Mouse (Mus musculus): ENCODE results near the gene Tlx3.

Tlx3 gene

DNA sequence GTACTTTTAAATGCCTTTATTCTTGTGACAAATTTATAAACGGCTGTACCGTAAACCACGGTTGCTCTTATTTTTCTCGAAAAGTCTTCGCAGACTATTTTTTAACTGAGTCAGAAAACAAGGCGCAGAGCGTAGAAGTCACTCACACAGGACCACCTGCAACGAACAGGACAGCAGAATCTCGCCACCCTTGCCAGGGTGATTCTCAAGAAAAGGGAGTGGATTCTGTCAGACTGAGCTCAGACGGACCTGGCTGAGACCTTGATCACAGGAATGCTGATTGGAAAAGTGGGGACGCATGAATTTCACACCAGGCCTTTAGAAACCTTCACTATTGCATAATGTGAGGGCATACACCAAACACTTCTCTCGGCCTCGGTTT lies 6.3 kb downstream of the Tlx3 start:
- DNase-seq (ENCODE audit: low spot score), result no peak

- DNase-seq (ENCODE audit: low spot score), result no peak
These were observed 6.8 kb downstream of the Tlx3 start for GRCm38 (mm10) chr11:33196447-33197132.

GRCm38 (mm10) chr11:33195531-33196446 lies 7.6 kb downstream of the Tlx3 start:
- DNase-seq (ENCODE audit: low spot score), result no peak

DNA sequence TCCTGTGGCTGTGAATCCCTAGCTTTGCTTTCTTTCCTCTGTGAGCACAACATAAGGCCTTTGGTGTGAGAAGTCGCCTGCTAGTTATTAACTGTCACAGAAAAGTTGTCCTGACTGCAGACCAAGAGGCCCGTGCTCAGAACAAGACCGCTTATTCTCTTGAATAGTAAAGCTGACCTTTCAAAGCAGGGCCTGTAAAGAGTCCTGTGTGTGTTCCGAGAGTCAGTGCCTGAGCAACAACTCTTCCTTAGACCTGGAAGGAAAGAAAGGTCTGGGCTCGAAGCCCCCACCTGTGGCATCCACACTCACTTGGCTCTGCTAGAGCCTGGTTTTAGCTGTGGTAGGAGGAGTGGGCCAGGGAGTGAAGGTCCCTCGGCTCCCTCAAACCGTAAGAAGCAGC lies 8.3 kb downstream of the Tlx3 start:
- no peak for DNase-seq (ENCODE audit: low spot score)

DNA sequence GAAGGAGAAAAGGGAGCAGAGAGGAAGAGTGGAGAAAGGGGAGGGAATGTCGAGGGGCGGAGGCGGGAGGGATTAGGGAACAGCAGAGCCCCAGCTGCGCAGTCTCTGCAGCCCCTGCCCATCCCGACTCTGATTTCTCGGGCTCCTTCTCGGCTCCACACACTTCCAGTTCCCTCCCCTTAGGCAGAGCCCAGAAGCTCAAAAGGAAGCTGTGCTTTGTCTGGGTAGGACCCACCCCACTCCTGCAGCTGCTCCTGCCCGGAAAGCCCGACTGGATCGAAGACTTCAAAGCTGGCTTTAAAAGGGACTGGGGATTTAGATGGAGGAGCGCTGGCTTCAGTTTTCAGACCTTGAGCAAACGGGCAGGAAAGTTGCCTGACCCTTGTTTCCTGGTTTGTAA lies 9.7 kb downstream of the Tlx3 start:
- DNase-seq (ENCODE audit: low spot score), result no peak

GRCm38 (mm10) chr11:33181804-33182203 lies 21.6 kb downstream of the Tlx3 start:
- no peak for DNase-seq (ENCODE audit: low spot score)

- no peak for DNase-seq (ENCODE audit: low spot score)
These were observed 22.7 kb downstream of the Tlx3 start for GRCm38 (mm10) chr11:33180701-33181116.

GRCm38 (mm10) chr11:33179802-33180201 lies 23.6 kb downstream of the Tlx3 start:
- DNase-seq (ENCODE audit: low spot score), result no peak

- no peak for DNase-seq (ENCODE audit: low spot score)
These were observed 26.7 kb downstream of the Tlx3 start for GRCm38 (mm10) chr11:33176525-33177245.

DNA sequence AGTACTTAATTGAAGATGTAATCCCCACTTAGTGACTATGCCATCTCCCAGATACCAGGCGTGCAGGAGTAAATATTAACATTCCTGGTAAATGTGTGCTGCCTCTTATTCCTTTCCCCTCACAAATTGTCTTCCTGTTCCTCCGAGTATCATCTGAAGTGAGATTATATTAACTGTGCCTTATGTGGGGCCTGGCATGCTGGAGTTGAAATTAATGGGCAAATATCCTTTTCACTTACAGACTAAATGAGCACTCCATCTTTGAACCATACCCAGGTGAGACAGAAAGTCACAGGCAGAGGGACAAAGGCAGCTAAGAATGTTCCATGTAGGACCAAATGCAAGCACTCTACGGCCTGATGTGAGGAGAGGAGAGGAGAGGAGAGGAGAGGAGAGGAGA lies 27.6 kb downstream of the Tlx3 start:
- DNase-seq (ENCODE audit: low spot score), result no peak

DNA sequence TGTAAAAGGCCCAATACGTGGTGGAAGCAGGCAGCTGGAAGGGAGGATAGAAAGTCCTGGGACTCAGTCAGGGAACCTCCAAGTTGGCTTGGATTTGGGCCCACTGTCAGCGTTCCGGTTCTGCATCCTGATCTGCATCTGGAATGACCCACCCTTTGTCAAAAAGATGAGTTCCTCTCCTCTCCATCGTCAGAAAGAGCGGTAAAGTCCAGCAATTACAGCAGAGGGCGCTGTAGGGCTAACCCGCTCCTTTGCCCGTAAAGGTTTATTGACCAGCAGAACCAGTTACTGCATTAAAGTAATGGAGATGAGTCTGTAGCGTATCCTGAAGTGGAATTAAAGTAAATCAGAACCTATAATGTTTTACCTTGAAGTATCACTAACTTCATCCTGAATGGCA lies 32.9 kb downstream of the Tlx3 start:
- peak; percentile 58 for DNase-seq (ENCODE audit: low spot score)

GRCm38 (mm10) chr11:33162998-33163506 lies 40.3 kb downstream of the Tlx3 start, which contains the start of gene Npm1:
Npm1 (minus strand) TSS chr11:33163206.
- DNase-seq (ENCODE audit: low spot score), result peak; percentile 100

GRCm38 (mm10) chr11:33162211-33162997 lies 41.0 kb downstream of the Tlx3 start:
- peak; percentile 80 for DNase-seq (ENCODE audit: low spot score)

DNA sequence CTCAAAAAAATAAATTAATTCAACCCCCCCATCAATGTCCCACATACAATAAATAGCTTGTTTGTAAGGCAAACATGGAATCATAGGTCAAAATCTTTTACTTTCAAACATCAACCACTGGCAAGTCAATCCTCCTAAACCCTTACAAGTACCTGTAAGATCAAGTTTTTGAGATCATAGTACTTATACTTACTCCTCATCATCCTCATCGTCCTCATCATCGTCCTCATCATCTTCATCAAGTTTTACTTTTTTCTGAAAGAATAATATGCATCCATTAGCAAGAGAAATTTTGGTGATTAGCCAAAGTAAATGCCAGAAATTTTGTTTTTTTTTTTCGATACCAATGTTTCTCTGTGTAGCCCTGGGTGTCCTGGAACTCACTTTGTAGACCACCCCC lies 43.6 kb downstream of the Tlx3 start:
- no peak for DNase-seq (ENCODE audit: low spot score)

GRCm38 (mm10) chr11:33157453-33158196 lies 45.8 kb downstream of the Tlx3 start:
- DNase-seq (ENCODE audit: low spot score), result no peak

DNA sequence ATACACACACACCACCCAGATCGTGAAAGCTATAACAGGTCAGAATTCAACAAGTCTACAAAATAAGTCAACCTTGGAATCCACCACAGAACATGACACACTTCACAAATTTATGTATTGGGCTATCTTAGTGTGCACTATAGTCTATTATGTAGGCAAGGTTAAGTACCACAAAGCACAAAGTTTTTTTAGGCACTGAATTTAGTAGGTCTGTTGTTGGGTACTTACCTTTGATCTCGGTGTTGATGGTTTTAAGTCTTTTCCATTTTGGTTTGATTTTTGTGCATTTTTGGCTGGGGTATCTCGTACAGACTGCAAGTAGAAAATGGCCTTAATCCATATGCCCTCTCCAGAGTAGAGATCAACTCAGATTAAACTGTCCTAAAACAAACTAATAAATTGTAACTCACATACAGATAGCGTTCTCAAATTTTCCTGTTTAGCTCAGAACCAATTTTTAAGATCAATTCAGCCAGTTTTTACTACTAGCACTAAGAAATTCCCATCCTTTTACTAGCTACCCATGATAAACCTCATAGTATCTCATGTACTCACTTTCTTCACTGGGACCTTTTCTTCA lies 46.9 kb downstream of the Tlx3 start:
- no peak for DNase-seq (ENCODE audit: low spot score)

- DNase-seq (ENCODE audit: low spot score), result no peak
These were observed 48.9 kb downstream of the Tlx3 start for GRCm38 (mm10) chr11:33154459-33154858.

- no peak for DNase-seq (ENCODE audit: low spot score)
These were observed 50.4 kb downstream of the Tlx3 start for GRCm38 (mm10) chr11:33152997-33153396.

GRCm38 (mm10) chr11:33151780-33152145 lies 51.6 kb downstream of the Tlx3 start:
- no peak for DNase-seq (ENCODE audit: low spot score)

DNA sequence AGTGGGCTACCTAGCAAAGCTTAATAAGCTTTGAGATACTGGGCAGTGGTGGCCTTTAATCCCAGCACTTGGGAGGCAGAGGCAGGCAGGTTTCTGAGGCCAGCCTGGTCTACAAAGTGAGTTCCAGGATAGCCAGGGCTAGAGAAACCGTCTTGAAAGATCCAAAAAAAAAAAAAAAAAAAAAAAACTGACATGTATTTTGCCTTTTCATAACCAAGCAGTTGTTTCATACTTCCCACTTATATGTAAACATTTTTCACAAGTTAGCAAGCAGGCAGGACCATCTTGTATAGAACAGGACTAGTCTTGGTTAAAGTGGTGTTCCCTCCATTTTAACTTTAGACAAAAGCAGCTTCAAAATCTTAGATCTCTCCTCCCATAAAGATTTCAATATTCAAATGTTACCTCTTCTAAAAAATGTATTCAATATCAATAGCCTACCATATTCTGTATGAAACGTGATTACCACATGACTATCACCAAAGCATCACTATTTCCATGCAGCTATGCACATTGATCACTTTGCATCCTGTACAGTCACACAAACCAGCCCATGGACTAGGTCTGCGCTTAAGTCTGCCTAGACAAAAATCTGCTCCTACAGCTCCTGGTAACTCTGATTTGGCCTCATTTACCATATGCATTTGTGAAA lies 52.1 kb downstream of the Tlx3 start:
- no peak for DNase-seq (ENCODE audit: low spot score)

All from testis, postnatal 14 days (tissue).